Mouse (Mus musculus): Measurements from ENCODE around the gene Tmem171.

Tmem171 gene

DNA sequence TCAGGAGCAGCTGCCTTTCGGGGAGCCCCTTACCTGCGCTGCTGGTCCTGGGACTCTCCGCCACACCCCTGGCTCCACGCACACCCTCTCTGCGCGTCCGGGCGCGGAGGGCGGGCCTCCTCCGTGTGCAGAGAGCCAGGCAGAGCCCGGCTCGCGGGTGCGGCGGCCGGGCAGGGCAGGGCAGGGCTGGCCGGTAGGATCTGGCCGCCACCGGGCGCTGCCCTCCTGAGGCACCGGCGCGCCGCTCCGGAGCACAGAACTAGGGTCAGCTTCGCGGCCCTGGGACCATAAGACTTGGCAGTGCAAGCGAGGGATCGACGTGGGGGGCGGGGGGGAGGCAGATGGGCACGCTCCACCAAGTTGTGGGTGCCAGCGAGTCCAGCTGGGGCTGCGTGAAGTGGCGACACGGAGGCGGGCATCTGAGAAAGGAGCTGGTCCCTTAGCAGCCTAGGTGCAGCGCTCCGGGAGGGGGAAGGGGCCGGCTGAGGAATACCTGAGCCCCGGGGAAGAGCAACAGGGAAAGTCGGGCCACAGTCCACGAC is at the start of gene Tmem171:
Gene Tmem171 (minus strand): TSS at position 62 of the 542 bp plus-strand sequence.
- CTCF ChIA-PET, result no interaction called here

- CTCF ChIA-PET, result interaction anchor here (0.9 kb wide), 1 partner anchor 74 kb away, joined by 5 read pairs; no protein-coding TSS in a partner anchor
These were observed 49.2 kb upstream of the Tmem171 start for GRCm38 (mm10) chr13:98743829-98744228.

GRCm38 (mm10) chr13:98743214-98743613 is 48.6 kb upstream of the Tmem171 start:
- CTCF ChIA-PET, result no interaction called here

GRCm38 (mm10) chr13:98738213-98738612 is 43.6 kb upstream of the Tmem171 start:
- CTCF ChIA-PET, result no interaction called here

- CTCF ChIA-PET, result no interaction called here
These were observed 38.7 kb upstream of the Tmem171 start for GRCm38 (mm10) chr13:98733292-98733691.

- CTCF ChIA-PET, result no interaction called here
These were observed 34.8 kb upstream of the Tmem171 start for GRCm38 (mm10) chr13:98729271-98730062.

DNA sequence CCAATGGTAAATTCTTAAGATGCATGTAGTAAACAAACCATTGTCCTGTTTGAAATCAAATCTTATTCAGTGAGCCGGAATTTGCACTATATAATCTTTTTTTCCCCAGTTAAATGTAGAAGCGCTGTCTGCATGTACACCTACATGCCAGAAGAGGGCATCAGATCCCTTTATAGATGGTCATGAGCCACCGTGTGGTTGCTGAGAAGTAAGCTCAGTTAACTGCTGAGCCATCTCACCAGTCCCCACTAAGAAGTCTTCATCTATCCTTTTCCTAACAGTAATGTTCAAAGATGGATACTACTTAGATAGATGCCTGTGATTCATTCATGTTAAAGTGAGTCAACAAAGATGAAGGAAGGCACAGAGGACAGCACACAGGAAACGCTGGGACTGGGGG is 31.9 kb upstream of the Tmem171 start:
- CTCF ChIA-PET, result no interaction called here

DNA sequence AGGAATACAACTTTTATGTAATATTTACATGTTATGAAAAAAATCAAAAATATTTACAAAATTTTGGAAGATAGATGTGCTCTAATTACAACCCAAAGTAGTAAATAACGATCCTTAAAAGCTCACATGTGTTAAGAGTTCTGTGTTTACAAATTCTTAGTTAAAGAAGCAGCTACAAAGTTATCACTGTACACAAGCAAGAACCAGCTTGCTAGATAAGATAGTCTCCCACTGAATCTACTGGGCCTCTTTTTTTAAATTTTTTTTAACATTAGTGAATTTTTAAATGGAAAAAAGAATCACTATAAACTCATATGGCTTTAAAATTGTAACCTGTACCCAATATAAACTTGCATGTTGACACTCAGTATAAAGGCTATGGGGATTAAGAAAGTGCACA is 28.8 kb upstream of the Tmem171 start:
- CTCF ChIA-PET, result no interaction called here

- CTCF ChIA-PET, result no interaction called here
These were observed 27.7 kb upstream of the Tmem171 start for GRCm38 (mm10) chr13:98722296-98722695.

DNA sequence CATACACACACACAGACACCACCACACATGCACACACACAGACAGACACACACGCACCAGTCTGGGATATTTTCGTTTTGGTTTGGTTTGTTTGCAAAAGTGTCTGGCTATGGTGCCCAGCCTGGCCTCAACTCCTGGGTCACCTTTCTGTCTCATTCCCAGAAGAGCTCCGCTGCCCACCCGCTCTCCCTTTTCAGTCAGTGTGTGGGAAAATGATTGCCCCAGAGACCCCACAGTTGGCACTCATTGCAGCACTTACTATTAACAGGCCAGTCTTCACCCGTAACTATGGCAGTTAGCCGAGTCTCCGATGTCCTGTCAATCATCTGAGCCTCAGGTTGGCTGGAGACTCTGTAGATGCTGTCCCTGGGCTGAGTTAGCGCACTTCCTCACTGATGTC is 21.5 kb upstream of the Tmem171 start:
- CTCF ChIA-PET, result no interaction called here

DNA sequence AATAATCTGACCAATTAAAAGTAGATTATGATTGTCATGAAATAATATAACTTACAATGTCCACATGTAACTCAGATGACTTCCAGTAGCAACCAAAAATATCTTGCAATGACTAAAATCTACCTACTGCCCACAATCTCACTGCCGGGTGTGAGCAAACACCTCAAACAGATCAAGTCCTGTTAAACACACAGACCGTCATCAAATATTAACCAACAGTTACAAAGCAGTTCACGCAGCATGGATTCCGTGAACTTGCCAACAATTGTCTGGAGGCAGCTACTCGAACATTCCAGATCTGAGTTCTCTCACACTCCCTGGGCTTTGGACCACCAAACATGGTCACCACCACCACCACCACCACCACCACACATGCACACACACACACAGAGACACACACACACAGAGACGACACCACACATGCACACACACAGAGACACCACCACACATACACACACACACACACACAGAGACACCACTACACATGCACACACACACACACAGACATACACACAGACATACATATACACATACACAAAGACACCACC is 20.9 kb upstream of the Tmem171 start:
- CTCF ChIA-PET, result no interaction called here

- CTCF ChIA-PET, result no interaction called here
These were observed 16.0 kb upstream of the Tmem171 start for GRCm38 (mm10) chr13:98710655-98711054.

- CTCF ChIA-PET, result no interaction called here
These were observed 15.6 kb upstream of the Tmem171 start for GRCm38 (mm10) chr13:98710236-98710635.

GRCm38 (mm10) chr13:98705501-98705900 is 10.9 kb upstream of the Tmem171 start:
- CTCF ChIA-PET, result no interaction called here

DNA sequence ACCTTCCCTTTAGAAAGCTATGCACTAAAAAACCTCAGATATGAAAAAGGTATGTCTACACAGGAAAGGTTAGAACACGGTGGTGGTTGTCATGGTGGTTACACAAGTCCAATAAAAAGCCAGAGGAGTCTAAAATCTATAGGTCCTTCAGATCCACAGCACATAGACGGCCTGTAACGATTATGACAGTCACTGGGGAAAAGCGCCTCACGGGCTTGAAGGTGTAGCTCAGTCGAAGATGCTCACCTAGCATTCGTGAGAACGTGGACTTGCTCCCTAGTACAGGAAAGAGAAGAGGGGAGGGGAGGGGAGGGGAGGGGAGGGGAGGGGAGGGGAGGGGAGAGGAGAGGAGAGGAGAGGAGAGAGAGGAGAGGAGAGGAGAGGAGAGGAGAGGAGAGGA is 9.2 kb upstream of the Tmem171 start:
- CTCF ChIA-PET, result no interaction called here

DNA sequence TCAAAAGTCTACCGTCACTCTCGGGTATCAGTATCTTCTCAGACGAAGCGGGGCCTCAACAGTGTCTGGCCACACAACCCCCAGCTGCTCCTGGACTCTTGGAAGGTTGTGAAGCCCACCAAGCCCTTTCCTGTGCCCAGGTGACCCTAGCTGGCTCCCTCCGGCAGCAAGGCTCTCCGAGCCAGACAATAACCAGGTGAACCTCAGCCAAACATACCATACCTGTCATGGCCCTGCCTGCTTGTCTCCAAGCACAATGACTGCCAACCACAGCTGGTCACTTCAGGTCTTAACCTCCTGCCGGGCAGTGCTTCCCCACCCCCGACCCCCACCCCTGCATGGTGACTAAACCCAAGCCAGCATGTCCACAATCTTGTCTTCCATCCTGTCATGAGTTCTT is 7.7 kb upstream of the Tmem171 start:
- CTCF ChIA-PET, result no interaction called here

DNA sequence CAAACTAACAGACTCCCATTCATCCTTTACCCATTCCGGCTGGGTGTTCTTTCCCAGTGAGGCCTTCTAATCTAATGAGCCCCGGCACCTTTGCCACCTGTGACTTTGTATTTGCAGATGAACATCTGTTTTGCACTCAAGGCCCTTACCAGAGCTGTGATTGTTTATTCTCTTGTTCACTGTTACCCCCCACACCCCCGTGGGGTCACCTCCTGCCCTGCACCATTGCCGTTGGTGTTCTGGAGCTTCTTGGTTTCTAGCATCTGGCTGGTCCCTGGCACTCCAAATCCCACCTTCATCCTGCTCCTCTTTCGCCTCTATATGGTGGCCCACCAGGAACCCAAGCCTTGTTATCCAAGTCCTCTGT is 6.7 kb upstream of the Tmem171 start:
- CTCF ChIA-PET, result no interaction called here

DNA sequence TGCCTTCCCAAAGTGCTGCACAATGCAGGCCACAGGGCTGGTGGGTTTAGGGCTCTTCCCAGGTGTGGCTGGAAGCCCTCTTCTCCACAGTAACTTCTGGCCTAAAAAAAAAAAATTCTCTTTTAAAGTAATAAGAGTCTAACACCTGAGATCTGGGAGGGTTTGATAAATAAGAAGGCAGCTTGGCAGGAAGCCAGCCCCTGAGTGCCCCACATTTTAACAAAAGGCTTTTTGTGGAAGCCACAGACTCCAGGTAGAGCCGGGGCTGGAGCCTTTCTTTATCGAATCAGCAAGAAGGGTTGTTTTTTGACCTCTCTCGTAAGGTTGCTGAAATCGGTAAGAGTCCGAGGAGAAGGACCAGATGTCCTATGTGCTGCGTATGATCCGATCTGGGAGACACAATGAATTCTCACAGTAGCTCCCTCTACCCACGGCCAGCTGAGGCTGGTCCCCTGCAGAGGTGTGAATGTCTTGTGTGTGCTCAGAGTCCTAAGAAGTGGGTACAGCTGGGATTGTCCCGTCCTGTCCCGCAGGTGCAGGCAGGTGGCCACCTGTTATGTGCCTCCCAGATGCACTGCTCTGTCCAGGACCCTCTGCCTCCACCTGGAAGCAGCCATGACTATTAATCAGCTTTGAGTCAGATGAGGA is 6.2 kb upstream of the Tmem171 start:
- CTCF ChIA-PET, result no interaction called here

DNA sequence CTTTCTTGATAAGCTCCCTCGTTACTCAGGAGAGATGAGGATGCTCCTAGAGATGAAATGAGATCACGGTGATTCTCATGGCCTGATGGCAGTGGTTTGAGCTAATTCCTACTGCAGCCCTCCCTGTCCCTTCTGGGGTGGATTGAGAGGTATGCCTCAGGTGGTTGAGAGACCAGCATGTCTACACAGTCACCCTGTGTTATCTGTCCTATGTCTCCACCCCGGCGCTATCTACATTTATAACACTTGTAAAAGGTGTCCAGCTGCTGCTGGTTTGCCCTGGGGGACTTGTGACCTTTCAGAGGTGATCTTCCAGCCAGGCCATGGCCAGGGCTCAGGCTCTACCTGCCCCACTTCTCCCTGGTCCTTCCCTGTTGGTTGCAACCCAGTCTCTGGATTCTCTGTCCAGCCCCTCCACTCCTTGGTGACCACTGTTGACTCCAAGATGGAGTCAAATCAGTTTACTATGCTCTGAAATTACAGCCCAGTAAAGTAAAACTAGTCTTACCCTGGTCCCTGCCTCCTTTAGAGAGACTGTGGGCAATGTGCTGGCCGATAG is 5.4 kb upstream of the Tmem171 start:
- CTCF ChIA-PET, result no interaction called here

GRCm38 (mm10) chr13:98699051-98699744 is 4.6 kb upstream of the Tmem171 start:
- CTCF ChIA-PET, result no interaction called here

- CTCF ChIA-PET, result no interaction called here
These were observed 2.1 kb upstream of the Tmem171 start for GRCm38 (mm10) chr13:98696716-98697115.

GRCm38 (mm10) chr13:98695546-98695945 is 912 bp upstream of the Tmem171 start:
- CTCF ChIA-PET, result interaction anchor here (0.6 kb wide), 1 partner anchor 12 kb away, joined by 6 read pairs; no protein-coding TSS in a partner anchor
